Mouse (Mus musculus): ENCODE data around the gene Mex3d. TPM values are rescaled to one million over a fixed set of nuclear protein-coding genes. Genes with fewer than 3 reads are reported as not detected.
A peak's percentile ranks its signal among the peaks of the same experiment; 100 is the strongest.

The Mex3d gene
- total and polyA plus RNA-seq, 3 experiments = 15.6 to 18.8 TPM; not detected in 1

DNA sequence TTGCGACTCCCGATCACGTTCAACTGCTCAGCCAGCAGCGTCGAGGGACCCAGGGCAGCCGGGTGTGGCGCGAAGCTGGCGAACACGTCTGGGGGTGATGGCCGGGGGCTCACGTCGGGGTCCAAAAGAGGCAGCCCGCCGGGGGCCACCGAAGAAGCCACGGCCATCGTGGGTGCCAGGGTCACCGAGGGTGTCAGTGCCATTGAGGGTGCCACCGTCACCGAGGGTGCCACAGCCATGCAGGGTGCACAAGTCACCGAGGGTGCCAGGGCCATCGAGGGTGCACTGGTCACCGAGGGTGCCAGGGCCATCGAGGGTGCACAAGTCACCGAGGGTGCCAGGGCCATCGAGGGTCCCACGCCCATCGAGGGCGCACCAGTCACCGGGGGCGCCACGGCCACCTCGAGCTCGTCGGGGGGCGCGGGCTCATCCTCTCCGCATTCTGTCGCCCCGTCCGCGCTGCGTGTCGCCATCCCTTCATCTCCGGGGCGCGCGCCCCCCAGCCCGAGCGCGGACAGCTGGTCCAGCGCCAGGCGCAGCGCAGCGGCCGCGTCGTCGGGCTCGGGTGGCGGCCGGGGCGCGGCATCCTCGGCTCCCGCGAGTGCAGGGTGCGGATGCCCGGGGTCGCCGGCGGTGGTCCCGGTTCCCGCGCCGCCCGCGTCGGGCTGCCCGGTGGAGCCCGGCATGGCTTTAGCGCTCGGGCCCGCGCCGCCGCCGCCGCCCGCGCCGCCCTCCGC lies 556 bp downstream of the Mex3d start:
- Histone ChIP-seq H3K4me3 (ENCODE audit: control insufficient read depth in 1 of 2, insufficient read depth in 1 of 2, low read depth in 2 of 2, low read length in 2 of 2) (peak overlapping the region; percentile 34 to 69), H3K79me2 (ENCODE audit: control insufficient read depth, insufficient read depth, low read length, poor library complexity) (peaks cover 17% of the 10 kb centered on the region), H3K27me3 (ENCODE audit: control insufficient read depth in 1 of 2, insufficient read depth in 2 of 2, low read length in 2 of 2) (no peaks in the 10 kb centered on the region), H3K27ac (ENCODE audit: control insufficient read depth, low read depth, low read length) (no peak overlapping the region), H3K36me3 (ENCODE audit: control insufficient read depth in 1 of 2, insufficient read depth in 2 of 2, low read length in 2 of 2) (peaks cover 0 to 22% of the 10 kb centered on the region in 2 experiments; a peak in 2 of 4 replicates), H3K4me1 (ENCODE audit: control insufficient read depth in 1 of 2, insufficient read depth in 2 of 2, low read length in 2 of 2) (peaks cover 9 to 39% of the 10 kb centered on the region in 2 experiments), H3K9me3 (replicated peaks; ENCODE audit: insufficient read depth, low read length) (no peaks in the 10 kb centered on the region), H3K9ac (ENCODE audit: control insufficient read depth, low read depth, low read length, poor library complexity, severe bottlenecking) (peak overlapping the region; percentile 62)
- DNase-seq (ENCODE audit: low read depth, low spot score) = peak; percentile 47
- no peak for TF ChIP-seq ZKSCAN1 (IDR thresholded peaks at IDR 0.05; ENCODE audit: low read depth, low read length)
- TF ChIP-seq POLR2A (IDR thresholded peaks at IDR 0.05; ENCODE audit: control insufficient read depth in 1 of 2, insufficient read depth in 1 of 2, low read depth in 1 of 2, low read length in 2 of 2, poor library complexity in 1 of 2) = peak in 1 of 2 experiments; percentile 18; a peak in 1 of 4 replicates
- TF ChIP-seq CHD2 (IDR thresholded peaks at IDR 0.05; ENCODE audit: low read length) = no peak
- TF ChIP-seq MAX (IDR thresholded peaks at IDR 0.05; ENCODE audit: low read length) = peak; percentile 45; the same call in 1 of the 2 replicates
- no peak for TF ChIP-seq BHLHE40 (IDR thresholded peaks at IDR 0.05; ENCODE audit: borderline replicate concordance, low read depth, low read length)
- TF ChIP-seq ZC3H11A (IDR thresholded peaks at IDR 0.05; ENCODE audit: low read depth, low read length) = no peak
- TF ChIP-seq GATA1 (IDR thresholded peaks at IDR 0.05; ENCODE audit: low read depth, low read length) = no peak
- peak; percentile 45; the same call in 1 of the 2 replicates for TF ChIP-seq SIN3A (IDR thresholded peaks at IDR 0.05; ENCODE audit: low read length)
- TF ChIP-seq MAZ (IDR thresholded peaks at IDR 0.05; ENCODE audit: low read depth, low read length) = no peak
- TF ChIP-seq TAL1 (IDR thresholded peaks at IDR 0.05; ENCODE audit: low read length) = no peak
- TF ChIP-seq USF1 (IDR thresholded peaks at IDR 0.05; ENCODE audit: low read depth, low read length) = no peak
- no peak for TF ChIP-seq GABPA (IDR thresholded peaks at IDR 0.05; ENCODE audit: low read depth, low read length)

DNA sequence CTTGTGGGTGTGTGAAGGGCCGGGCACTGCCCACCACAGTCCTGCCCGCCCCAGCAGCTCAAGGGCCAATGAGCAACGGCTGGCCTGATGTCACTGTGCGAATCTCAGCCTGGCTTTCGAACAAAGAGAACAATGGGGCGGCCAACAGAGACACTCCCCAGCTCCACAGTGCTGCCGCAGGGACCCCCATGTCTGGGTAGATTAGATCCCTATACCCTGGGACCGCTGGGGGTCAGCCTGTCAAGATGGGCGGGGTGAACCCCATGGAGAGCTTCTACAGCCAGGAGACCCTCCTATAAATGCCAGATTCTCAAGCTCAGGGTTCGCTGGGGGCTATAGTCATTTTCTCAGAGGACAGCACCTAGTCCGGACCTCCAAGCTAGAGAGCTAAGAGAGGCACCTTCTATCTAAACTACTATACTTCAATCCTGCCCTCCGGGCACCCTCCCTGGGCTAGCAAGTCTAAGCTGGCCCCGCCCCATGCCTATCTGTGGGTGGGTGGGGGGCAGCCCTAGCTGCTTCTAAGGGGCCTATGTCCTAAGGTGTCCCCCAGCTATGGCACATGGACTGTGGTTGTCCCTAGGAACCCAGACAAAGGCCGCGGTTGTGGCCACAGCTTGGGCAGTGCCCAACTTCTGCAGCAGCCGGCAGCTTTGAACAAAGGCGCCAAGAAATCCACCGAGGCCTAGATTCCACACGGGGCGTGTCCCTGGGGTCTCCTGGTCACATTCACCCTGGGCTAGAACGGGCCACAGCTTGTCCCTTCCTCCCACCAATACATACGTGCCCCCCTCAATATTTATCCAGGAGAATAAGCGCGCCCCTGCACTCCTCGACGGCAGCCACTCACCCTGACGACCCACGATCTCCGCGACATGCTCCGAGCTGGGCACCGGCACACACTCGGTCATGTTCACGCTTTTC lies 1.4 kb downstream of the Mex3d start:
- no peak for DNase-seq (ENCODE audit: low read depth, low spot score)
- peak overlapping the region; percentile 34 to 69 for H3K4me3 ChIP-seq (ENCODE audit: control insufficient read depth in 1 of 2, insufficient read depth in 1 of 2, low read depth in 2 of 2, low read length in 2 of 2)
- H3K79me2 ChIP-seq (ENCODE audit: control insufficient read depth, insufficient read depth, low read length, poor library complexity) = peaks cover 17% of the 10 kb centered on the region
- peak overlapping the region; percentile 62 for H3K9ac ChIP-seq (ENCODE audit: control insufficient read depth, low read depth, low read length, poor library complexity, severe bottlenecking)
- no peaks in the 10 kb centered on the region for H3K9me3 ChIP-seq (replicated peaks; ENCODE audit: insufficient read depth, low read length)
- no peak for TF ChIP-seq POLR2AphosphoS5 (IDR thresholded peaks at IDR 0.05; ENCODE audit: borderline replicate concordance, low read depth, low read length)
- TF ChIP-seq RCOR1 (IDR thresholded peaks at IDR 0.05; ENCODE audit: low read depth, low read length) = no peak
- TF ChIP-seq ZC3H11A (IDR thresholded peaks at IDR 0.05; ENCODE audit: low read depth, low read length) = no peak
- no peak for TF ChIP-seq EP300 (IDR thresholded peaks at IDR 0.05; ENCODE audit: low read depth in 1 of 2, low read length in 2 of 2)
- no peak for TF ChIP-seq NRF1 (IDR thresholded peaks at IDR 0.05; ENCODE audit: insufficient read depth, low read depth, low read length, poor library complexity, severe bottlenecking)
- no peak for TF ChIP-seq GABPA (IDR thresholded peaks at IDR 0.05; ENCODE audit: low read depth, low read length)
- no peak for TF ChIP-seq TBP (IDR thresholded peaks at IDR 0.05; ENCODE audit: low read depth, low read length)
- TF ChIP-seq JUND (IDR thresholded peaks at IDR 0.05; ENCODE audit: low read depth, low read length) = no peak
- TF ChIP-seq CTCF (IDR thresholded peaks at IDR 0.05 in 2 of 3, conservative IDR thresholded peaks at IDR 0.05 in 1 of 3; ENCODE audit: control insufficient read depth in 1 of 3, insufficient read depth in 1 of 3, low read depth in 2 of 3, low read length in 3 of 3, poor library complexity in 1 of 3, severe bottlenecking in 1 of 3) = no peak
- no peak for TF ChIP-seq USF1 (IDR thresholded peaks at IDR 0.05; ENCODE audit: low read depth, low read length)
- no peak for TF ChIP-seq MXI1 (IDR thresholded peaks at IDR 0.05; ENCODE audit: low read depth, low read length)
- TF ChIP-seq CHD2 (IDR thresholded peaks at IDR 0.05; ENCODE audit: low read length) = no peak
- TF ChIP-seq SMC3 (IDR thresholded peaks at IDR 0.05; ENCODE audit: low read depth, low read length) = no peak
- no peak for TF ChIP-seq UBTF (IDR thresholded peaks at IDR 0.05; ENCODE audit: borderline replicate concordance, insufficient read depth, low read depth, low read length)
- TF ChIP-seq NELFE (IDR thresholded peaks at IDR 0.05; ENCODE audit: low read depth, low read length) = no peak
- TF ChIP-seq TCF12 (IDR thresholded peaks at IDR 0.05; ENCODE audit: low read depth, low read length) = no peak
- TF ChIP-seq CHD1 (IDR thresholded peaks at IDR 0.05; ENCODE audit: low read depth, low read length) = no peak
- H3K27ac ChIP-seq (ENCODE audit: control insufficient read depth, low read depth, low read length) = no peak overlapping the region
- H3K4me1 ChIP-seq (ENCODE audit: control insufficient read depth in 1 of 2, insufficient read depth in 2 of 2, low read length in 2 of 2) = peaks cover 9 to 39% of the 10 kb centered on the region in 2 experiments
- no peaks in the 10 kb centered on the region for H3K27me3 ChIP-seq (ENCODE audit: control insufficient read depth in 1 of 2, insufficient read depth in 2 of 2, low read length in 2 of 2)
- H3K36me3 ChIP-seq (ENCODE audit: control insufficient read depth in 1 of 2, insufficient read depth in 2 of 2, low read length in 2 of 2) = peaks cover 0 to 22% of the 10 kb centered on the region in 2 experiments; a peak in 2 of 4 replicates
